Mouse (Mus musculus): ENCODE results near the gene Dbndd1.
"Not testable (repeated sequence)": the region's sequence is repeated elsewhere in the genome, so short reads cannot be mapped to it uniquely, and the experiment has no call there.

Dbndd1 gene

GRCm38 (mm10) chr8:123514781-123515539 lies at the start of gene Dbndd1:
Gene Dbndd1 (minus strand): TSS chr8:123515463.
- peak in 1 of 2 experiments; percentile 44 for DNase-seq (ENCODE audit: low spot score in 2 of 2)

- not testable (repeated sequence) for DNase-seq (ENCODE audit: low spot score in 2 of 2)
Observed at GRCm38 (mm10) chr8:123564221-123564620, 49.0 kb upstream of the Dbndd1 start.

DNA sequence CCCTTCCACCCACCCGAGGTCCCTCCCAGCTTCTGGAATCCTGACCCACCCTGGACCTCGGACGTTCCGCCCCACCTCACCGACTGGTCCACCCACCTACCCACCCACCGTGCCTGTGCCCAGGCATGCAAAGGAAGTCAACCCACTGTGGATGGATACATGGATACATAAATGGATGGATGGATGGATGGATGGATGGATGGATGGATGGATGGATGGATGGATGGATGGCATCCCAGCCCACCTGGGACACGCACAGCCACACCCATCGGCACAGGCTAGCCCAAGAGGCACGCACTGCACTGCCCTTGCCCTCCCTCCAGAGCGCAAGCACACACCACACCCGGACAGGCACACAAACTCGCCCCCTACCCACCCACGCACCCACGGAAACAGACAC lies 22.4 kb upstream of the Dbndd1 start:
- peak; percentile 36 to 56 for DNase-seq (ENCODE audit: low spot score in 2 of 2)

DNA sequence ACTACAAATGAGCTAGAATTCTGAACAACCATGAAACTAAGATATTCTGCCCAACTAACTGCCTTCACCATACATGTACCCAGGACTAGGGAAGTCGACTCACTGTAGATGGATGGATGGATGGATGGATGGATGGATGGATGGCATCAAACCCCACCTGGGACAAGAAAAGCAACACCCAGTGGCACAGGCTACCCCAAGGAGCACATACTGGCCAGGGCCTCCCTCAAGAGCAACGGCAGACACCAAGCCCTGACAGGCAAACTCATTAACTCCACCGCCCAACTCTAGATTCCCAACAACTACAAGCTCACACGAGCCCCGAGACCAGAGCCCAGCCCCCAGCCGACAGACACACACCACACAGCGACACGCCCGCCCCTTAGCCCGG lies 21.7 kb upstream of the Dbndd1 start:
- peak; percentile 2 for DNase-seq (ENCODE audit: low spot score in 2 of 2)

GRCm38 (mm10) chr8:123536242-123536989 lies 21.2 kb upstream of the Dbndd1 start:
- DNase-seq (ENCODE audit: low spot score in 2 of 2) = peak; percentile 2 to 3

DNA sequence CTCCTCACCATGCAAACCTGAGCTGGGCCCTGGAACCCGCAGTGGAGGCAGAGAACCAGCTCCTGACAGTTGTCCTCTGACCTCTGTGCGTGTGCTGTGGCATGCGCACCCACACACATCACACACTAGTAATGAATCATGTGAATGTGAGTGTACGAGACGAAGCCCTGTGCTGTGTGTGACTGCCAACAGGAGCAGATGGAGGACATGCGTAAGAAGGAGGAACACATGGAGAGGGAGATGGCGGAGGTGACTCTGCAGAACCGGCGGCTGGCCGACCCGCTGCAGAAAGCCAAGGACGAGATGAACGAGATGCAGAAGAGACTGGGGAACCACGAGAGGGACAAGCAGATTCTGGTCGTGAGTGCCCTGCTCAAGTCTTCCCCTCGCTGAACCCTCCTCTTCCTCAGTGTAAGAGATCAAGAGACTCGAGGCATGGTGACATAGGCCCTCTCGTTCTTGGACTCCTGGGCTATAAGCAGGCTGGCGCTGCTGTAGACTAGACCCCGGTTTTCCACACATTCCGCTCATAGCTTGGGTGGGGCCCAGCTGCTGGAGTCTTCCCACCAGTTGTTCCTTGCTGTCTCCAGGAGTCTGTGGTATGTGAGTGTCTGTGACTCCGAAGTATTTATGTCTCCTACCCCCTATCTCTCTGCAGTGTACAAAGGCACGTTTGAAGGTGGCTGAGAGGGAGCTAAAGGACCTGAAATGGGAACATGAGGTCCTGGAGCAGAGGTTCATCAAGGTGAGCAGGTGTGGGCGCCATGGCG lies 12.6 kb upstream of the Dbndd1 start:
- no peak for DNase-seq (ENCODE audit: low spot score in 2 of 2)

- not testable (repeated sequence) for DNase-seq (ENCODE audit: low spot score in 2 of 2)
Observed at GRCm38 (mm10) chr8:123520048-123520447, 4.8 kb upstream of the Dbndd1 start.

DNA sequence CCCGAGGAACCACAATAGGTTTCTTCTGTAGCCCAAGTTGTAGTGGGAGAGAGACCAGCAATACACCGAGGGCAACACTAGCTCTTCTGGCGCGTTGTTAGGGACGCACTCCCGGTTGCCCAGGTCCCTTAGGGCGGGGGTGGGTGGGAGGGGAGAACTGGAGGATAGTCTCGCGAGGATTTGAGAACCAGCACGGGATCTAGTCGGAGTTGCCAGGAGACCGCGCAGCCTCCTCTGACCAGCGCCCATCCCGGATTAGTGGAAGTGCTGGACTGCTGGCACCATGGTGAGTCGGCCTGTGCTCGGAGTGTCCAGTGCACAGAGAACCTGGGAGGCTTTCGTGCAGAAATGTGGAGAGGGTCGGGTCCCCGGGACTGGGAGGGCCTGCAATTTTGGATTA lies 3.4 kb upstream of the Dbndd1 start, which contains the start of gene Gas8:
TSS of gene Gas8 (plus strand) at position 168 of the 400 bp plus-strand sequence.
- peak; percentile 80 to 82 for DNase-seq (ENCODE audit: low spot score in 2 of 2)

DNA sequence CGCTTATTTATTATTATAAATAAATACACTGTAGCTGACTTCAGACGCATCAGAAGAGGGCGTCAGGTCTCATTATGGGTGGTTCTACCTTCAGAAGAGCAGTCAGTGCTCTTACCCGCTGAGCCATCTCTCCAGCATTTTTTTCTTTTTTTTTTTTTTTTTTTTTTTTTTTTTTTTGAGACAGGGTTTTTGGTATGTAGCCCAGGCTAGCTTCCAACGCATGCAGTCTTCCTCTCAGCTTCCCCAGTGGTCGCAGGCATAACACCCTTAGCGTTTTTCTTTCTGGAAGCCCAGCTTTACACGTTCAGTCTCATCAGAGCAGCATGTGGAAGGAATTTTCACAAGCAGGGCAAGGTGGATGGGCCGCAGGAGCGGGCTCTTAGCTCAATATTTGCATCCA lies 2.9 kb upstream of the Dbndd1 start:
- DNase-seq (ENCODE audit: low spot score in 2 of 2) = no peak

DNA sequence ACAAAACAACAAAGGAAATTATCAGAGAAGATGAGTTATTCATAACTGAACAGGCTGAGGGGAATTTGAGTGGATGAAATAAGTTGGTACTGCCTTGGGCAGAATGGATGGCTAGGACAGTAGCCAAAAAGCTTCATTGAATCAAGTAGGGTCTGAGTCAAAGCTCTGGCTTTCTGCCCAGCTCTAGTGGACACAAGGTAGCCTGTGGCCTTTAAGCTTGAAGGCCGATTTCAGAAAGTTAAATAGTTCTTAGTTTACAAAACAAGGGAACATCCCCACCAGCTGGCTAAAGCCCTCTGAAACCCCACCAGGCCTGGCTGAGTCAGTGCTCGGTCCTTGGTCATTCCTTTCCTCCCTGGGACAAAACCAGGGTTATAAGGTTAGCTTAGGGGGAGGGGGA lies 1.3 kb upstream of the Dbndd1 start:
- no peak for DNase-seq (ENCODE audit: low spot score in 2 of 2)

GRCm38 (mm10) chr8:123515540-123515897 lies 256 bp upstream of the Dbndd1 start:
- no peak for DNase-seq (ENCODE audit: low spot score in 2 of 2)

- DNase-seq (ENCODE audit: low spot score in 2 of 2) = no peak
Observed at GRCm38 (mm10) chr8:123514136-123514535, 1.1 kb downstream of the Dbndd1 start.

DNA sequence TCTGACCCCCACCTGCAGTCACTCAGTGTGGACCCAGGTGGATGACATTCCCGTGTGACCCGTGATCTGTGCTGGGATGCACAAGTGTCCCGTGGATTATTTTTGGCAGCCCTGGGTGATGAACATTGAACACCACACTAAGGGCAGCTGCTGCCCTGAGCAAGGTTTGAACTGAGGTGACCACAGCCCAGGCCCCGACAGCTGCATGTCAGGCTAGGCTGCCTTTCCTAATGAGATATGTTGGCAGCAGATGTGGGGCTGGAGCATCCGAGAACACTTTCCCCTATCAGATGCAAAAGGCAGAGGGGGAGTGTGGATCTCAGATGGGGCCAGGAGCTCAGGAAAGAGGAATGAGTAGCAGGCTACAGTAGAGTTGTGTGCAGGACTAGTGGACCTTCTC lies 4.4 kb downstream of the Dbndd1 start:
- no peak for DNase-seq (ENCODE audit: low spot score in 2 of 2)

GRCm38 (mm10) chr8:123507153-123507552 lies 8.1 kb downstream of the Dbndd1 start:
- DNase-seq (ENCODE audit: low spot score in 2 of 2) = no peak

DNA sequence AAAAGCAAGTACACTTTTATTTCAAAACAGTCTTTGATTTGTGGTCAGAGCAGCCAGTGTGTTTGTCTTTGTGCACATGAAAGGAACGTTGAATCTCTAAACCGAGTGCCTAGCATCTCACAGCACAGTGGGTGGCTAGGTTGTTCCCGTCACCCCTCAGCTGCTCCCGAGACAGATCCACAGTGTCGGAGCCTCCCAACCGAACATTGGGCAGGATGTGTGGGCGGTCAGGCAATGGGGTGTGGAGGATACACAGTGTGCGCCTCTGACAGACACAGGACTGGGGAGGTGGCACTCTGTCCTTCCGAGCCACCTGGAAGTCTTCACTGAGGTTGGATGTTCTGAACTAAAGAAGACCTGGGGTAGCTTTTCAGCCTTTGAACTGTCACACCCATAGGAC lies 9.6 kb downstream of the Dbndd1 start:
- no peak for DNase-seq (ENCODE audit: low spot score in 2 of 2)

DNA sequence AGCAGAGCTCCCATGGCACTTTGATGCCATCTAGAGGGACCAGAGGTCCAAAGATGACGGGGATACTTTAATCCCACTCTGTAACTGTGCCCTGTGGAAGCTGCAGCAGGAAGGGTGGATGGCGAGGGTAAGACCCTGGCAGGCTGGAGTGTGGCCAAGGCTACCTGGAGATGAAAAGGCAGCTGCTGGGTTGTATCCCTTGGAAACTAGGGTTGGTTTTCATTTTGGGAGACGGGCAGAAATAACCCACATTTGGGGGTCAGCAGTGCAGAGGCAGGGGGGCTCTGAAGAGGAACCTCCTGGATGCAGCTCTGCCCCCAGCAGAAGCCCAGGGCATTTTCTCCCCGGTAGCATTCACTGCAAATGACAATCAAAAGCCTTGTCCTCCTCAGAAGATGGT lies 10.0 kb downstream of the Dbndd1 start:
- no peak for DNase-seq (ENCODE audit: low spot score in 2 of 2)

- DNase-seq (ENCODE audit: low spot score in 2 of 2) = no peak
Observed at GRCm38 (mm10) chr8:123504591-123505195, 10.6 kb downstream of the Dbndd1 start.

DNA sequence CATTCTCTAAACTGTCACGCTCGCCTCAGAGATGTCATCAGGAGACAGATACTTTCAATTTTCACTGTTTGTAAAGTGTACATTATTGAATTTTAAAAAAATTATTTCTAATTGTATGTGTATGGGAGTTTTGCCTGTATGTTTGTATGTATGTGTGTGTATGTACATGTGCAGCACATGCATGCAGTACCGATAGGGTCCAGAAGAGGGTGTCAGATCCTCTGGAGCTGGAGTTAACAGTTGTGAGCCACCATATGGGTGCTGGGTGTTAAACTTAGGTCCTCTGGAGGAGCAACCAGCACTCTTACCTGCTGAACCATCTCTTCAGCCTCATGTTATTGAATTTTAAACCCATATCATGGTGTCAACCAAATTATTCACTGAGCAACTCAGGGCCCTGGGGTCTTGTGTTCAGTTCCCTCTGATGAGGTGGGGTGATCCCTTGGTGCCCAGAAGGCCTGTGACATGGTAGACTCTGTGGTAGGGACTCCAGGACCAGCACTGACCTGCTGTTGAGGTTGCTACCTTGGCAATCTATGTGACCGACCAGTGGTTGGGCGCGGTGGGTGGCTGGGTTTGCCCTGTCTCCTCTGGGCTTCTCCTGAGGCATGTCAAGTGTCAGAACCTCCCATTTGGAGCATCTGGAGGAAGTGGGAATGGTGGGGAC lies 11.3 kb downstream of the Dbndd1 start:
- no peak for DNase-seq (ENCODE audit: low spot score in 2 of 2)

DNA sequence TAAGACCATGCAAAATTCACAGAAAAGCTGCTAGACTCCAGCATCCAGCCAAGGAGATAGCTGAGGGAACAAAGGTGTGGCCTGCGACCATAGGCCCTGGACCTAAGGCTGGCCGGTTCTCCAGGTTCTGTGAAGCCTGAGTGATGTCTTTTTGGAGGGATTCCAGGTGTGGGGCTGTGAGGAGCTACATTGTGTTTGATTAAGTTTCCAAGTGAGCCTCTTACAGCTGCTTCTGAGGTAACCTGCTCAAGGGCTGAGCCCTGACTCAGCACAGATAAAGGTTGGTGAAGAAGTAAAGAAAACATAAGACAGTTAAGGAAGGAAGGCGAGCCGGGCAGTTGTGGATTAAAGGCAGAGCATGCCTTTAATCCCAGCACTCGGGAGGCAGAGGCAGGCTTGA lies 13.1 kb downstream of the Dbndd1 start:
- DNase-seq (ENCODE audit: low spot score in 2 of 2) = no peak

- DNase-seq (ENCODE audit: low spot score in 2 of 2) = no peak
Observed at GRCm38 (mm10) chr8:123499556-123499955, 15.7 kb downstream of the Dbndd1 start.

- peak in 1 of 2 experiments; percentile 8 for DNase-seq (ENCODE audit: low spot score in 2 of 2)
Observed at GRCm38 (mm10) chr8:123498963-123499362, 16.3 kb downstream of the Dbndd1 start.

All from frontal cortex, postnatal 14 days (tissue).